16 mouse cellular contexts compared by ENCODE assay signal in the genomic region with DNA sequence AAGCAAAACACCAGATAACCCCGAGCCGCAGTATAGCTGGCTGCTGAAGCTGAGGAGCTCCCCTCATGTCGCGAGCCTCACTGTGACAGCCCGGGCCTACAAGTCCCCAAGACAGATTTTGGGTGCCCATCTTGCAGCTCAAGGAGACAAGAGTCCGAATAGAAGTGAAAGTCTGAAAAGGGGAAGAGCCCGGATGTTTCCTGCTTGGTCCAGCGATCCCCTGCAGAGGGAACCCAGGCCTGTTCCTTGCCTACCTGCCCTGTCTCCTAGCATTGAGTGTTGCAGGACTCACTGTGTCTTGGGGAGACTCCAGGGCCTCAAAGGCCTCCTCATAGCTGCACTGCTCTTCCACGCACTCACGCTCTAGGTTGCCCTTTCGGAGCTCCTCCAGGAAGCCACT. TPM values are rescaled to one million over a fixed set of nuclear protein-coding genes. Genes with fewer than 3 reads are reported as not detected.
DNase-seq lines count a peak whose midpoint lies in the region; ATAC-seq and TF ChIP-seq lines count a peak whose summit lies in the region.
"Had no signal": no experiment of that assay in that cellular context is flagged by ENCODE, and none has a peak within 500 bp of the region (broad histone marks: within the 10 kb centered on the region; RNA-seq: fewer than 3 reads in every experiment).

No protein-coding gene starts in this region.

- no peak for TF ChIP-seq CTCF in G1E (IDR thresholded peaks at IDR 0.05; ENCODE audit: low read depth, low read length)

- no peak overlapping the region for H3K4me2 ChIP-seq in heart, embryonic 11.5 days
- H3K4me2 ChIP-seq in liver, embryonic 16.5 days (ENCODE audit: low read depth, low read length), result peak overlapping the region; percentile 56
- no peak overlapping the region for H3K4me2 ChIP-seq in hindbrain, embryonic 14.5 days (replicated peaks)
- H3K4me2 ChIP-seq: forebrain, embryonic 15.5 days; heart, embryonic 13.5 days; midbrain, embryonic 15.5 days had no signal

- ATAC-seq in heart, embryonic 11.5 days (replicated peaks; ENCODE audit: insufficient number of reproducible peaks, low FRiP score, low TSS enrichment), result no peak
- ATAC-seq in G1E (ENCODE audit: extremely low read depth, insufficient number of reproducible peaks, low FRiP score, poor library complexity, severe bottlenecking), result no peak
- no peak for ATAC-seq in liver, embryonic 16.5 days (ENCODE audit: low read depth)
- no peak for ATAC-seq in hindbrain, embryonic 14.5 days (ENCODE audit: low FRiP score)
- ATAC-seq: forebrain, embryonic 15.5 days; midbrain, embryonic 15.5 days had no signal

- H3K36me3 ChIP-seq in heart, embryonic 10.5 days, result no peaks in the 10 kb centered on the region
- H3K36me3 ChIP-seq in heart, embryonic 11.5 days (ENCODE audit: control insufficient read depth, insufficient read depth, low read length), result no peaks in the 10 kb centered on the region
- no peaks in the 10 kb centered on the region for H3K36me3 ChIP-seq in G1E (replicated peaks)
- no peaks in the 10 kb centered on the region for H3K36me3 ChIP-seq in liver, embryonic 16.5 days (ENCODE audit: control insufficient read depth, insufficient read depth)
- no peaks in the 10 kb centered on the region for H3K36me3 ChIP-seq in hindbrain, embryonic 14.5 days (replicated peaks; ENCODE audit: control insufficient read depth, insufficient read depth)
- H3K36me3 ChIP-seq: forebrain, embryonic 15.5 days; heart, embryonic 13.5 days; hindbrain, embryonic 10.5 days; midbrain, embryonic 15.5 days had no signal

- H3K4me1 ChIP-seq in heart, embryonic 10.5 days, result peaks cover 19% of the 10 kb centered on the region
- no peaks in the 10 kb centered on the region for H3K4me1 ChIP-seq in heart, embryonic 11.5 days (ENCODE audit: control insufficient read depth, insufficient read depth, low read length)
- H3K4me1 ChIP-seq in G1E (ENCODE audit: insufficient read depth, low read depth, low read length), result peaks cover 66% of the 10 kb centered on the region
- H3K4me1 ChIP-seq in liver, embryonic 16.5 days (ENCODE audit: control insufficient read depth, low read depth, low read length), result peaks cover 23% of the 10 kb centered on the region
- H3K4me1 ChIP-seq in hindbrain, embryonic 14.5 days (replicated peaks; ENCODE audit: control insufficient read depth, insufficient read depth, low read length), result no peaks in the 10 kb centered on the region
- H3K4me1 ChIP-seq: forebrain, embryonic 15.5 days; heart, embryonic 13.5 days; midbrain, embryonic 15.5 days had no signal

- H3K27ac ChIP-seq in heart, embryonic 10.5 days, result peak overlapping the region; percentile 31; the same call in 1 of the 2 replicates
- no peak overlapping the region for H3K27ac ChIP-seq in heart, embryonic 11.5 days (ENCODE audit: low read depth, low read length)
- peak overlapping the region; percentile 35 for H3K27ac ChIP-seq in liver, embryonic 16.5 days (ENCODE audit: low read length)
- H3K27ac ChIP-seq in hindbrain, embryonic 14.5 days, result no peak overlapping the region
- H3K27ac ChIP-seq: forebrain, embryonic 15.5 days; heart, embryonic 13.5 days; hindbrain, embryonic 10.5 days; macrophage; midbrain, embryonic 15.5 days had no signal

- DNase-seq in heart, embryonic 10.5 days (ENCODE audit: low spot score), result no peak
- peak; percentile 23 for DNase-seq in A20 (ENCODE audit: low read depth, low spot score)
- DNase-seq in G1E (ENCODE audit: low spot score), result no peak
- DNase-seq in hindbrain, embryonic 14.5 days (ENCODE audit: low spot score), result no peak
- DNase-seq in ovary, adult 18-20 months (ENCODE audit: low spot score), result no peak
- DNase-seq: embryo, embryonic 11 days; gastrocnemius, postnatal 36 days; lung, adult 2 months had no signal

- H3K9me3 ChIP-seq in heart, embryonic 10.5 days, result no peaks in the 10 kb centered on the region
- no peaks in the 10 kb centered on the region for H3K9me3 ChIP-seq in heart, embryonic 11.5 days (replicated peaks; ENCODE audit: control insufficient read depth, low read length)
- H3K9me3 ChIP-seq in G1E (replicated peaks), result no peaks in the 10 kb centered on the region
- no peaks in the 10 kb centered on the region for H3K9me3 ChIP-seq in liver, embryonic 16.5 days (replicated peaks; ENCODE audit: control insufficient read depth, low read length)
- no peaks in the 10 kb centered on the region for H3K9me3 ChIP-seq in hindbrain, embryonic 14.5 days (ENCODE audit: control insufficient read depth, low read length)
- H3K9me3 ChIP-seq: forebrain, embryonic 15.5 days; heart, embryonic 13.5 days; hindbrain, embryonic 10.5 days; midbrain, embryonic 15.5 days had no signal

- H3K9ac ChIP-seq in heart, embryonic 11.5 days (ENCODE audit: low read depth, low read length), result no peak overlapping the region
- peak overlapping the region; percentile 59 for H3K9ac ChIP-seq in liver, embryonic 16.5 days (ENCODE audit: low read depth, low read length)
- no peak overlapping the region for H3K9ac ChIP-seq in hindbrain, embryonic 14.5 days
- H3K9ac ChIP-seq: forebrain, embryonic 15.5 days; heart, embryonic 13.5 days; midbrain, embryonic 15.5 days had no signal

- 82% methylated on average over 11 of the region's 11 CpGs for WGBS in heart, embryonic 10.5 days
- 76% methylated on average over 11 of the region's 11 CpGs for WGBS in heart, embryonic 11.5 days (ENCODE audit: insufficient replicate concordance)
- WGBS in liver, embryonic 16.5 days (ENCODE audit: insufficient replicate concordance), result 69% methylated on average over 11 of the region's 11 CpGs
- 88% methylated on average over 10 of the region's 11 CpGs for WGBS in hindbrain, embryonic 14.5 days

- H3K27me3 ChIP-seq in heart, embryonic 10.5 days (ENCODE audit: insufficient read depth, poor library complexity, severe bottlenecking), result no peaks in the 10 kb centered on the region
- H3K27me3 ChIP-seq in heart, embryonic 11.5 days (ENCODE audit: control insufficient read depth, insufficient read depth, low read length), result no peaks in the 10 kb centered on the region
- peaks cover 3% of the 10 kb centered on the region for H3K27me3 ChIP-seq in G1E (ENCODE audit: insufficient read depth, low read length)
- H3K27me3 ChIP-seq in liver, embryonic 16.5 days (ENCODE audit: control insufficient read depth, insufficient read depth, low read depth, low read length), result no peaks in the 10 kb centered on the region
- H3K27me3 ChIP-seq in hindbrain, embryonic 14.5 days (ENCODE audit: control insufficient read depth, insufficient read depth, low read length), result no peaks in the 10 kb centered on the region
- H3K27me3 ChIP-seq: forebrain, embryonic 15.5 days; heart, embryonic 13.5 days; midbrain, embryonic 15.5 days had no signal

- H3K4me3 ChIP-seq in heart, embryonic 10.5 days, result no peak overlapping the region
- H3K4me3 ChIP-seq in heart, embryonic 11.5 days (ENCODE audit: low read depth, low read length), result no peak overlapping the region
- H3K4me3 ChIP-seq in G1E (ENCODE audit: low read depth, low read length), result peak overlapping the region; percentile 60; the same call in 1 of the 2 replicates
- peak overlapping the region; percentile 49 for H3K4me3 ChIP-seq in liver, embryonic 16.5 days (ENCODE audit: low read depth, low read length)
- no peak overlapping the region for H3K4me3 ChIP-seq in hindbrain, embryonic 14.5 days (replicated peaks; ENCODE audit: low read length)
- H3K4me3 ChIP-seq: forebrain, embryonic 15.5 days; heart, embryonic 13.5 days; hindbrain, embryonic 10.5 days; midbrain, embryonic 15.5 days had no signal

RNA-seq across cellular contexts. Expression of a gene that starts 0.7 kb away (rescaled TPM):
- polyA plus RNA-seq in heart, embryonic 10.5 days (2016; fragmentation: Nextera tagmentation; extraction: Ambion mirVana), result 0.73 and 15.9 TPM in 2 replicates
- 0.34 and 3.0 TPM in 2 replicates for polyA plus RNA-seq in heart, embryonic 11.5 days (2014; fragmentation: Nextera tagmentation; extraction: Ambion mirVana)
- total RNA-seq in G1E (2014; fragmentation: Nextera tagmentation) (not detected in 2 replicates), G1E (2017) (0.06 and 0.11 TPM in 2 replicates)
- polyA plus RNA-seq in G1E (2012), result 0.09 TPM in 2 replicates
- 541 and 638 TPM in 2 replicates for polyA plus RNA-seq in liver, embryonic 16.5 days (2015; fragmentation: Nextera tagmentation; extraction: Ambion mirVana)
- 0.09 and 0.12 TPM in 2 replicates for polyA plus RNA-seq in hindbrain, embryonic 14.5 days (2014; fragmentation: Nextera tagmentation; extraction: Ambion mirVana)
- polyA plus RNA-seq: kidney, embryonic 14.5 days; macrophage had no signal

RNA-seq across cellular contexts. Expression of a gene that starts 14.1 kb away (rescaled TPM):
- 7.4 and 10.4 TPM in 2 replicates for polyA plus RNA-seq in heart, embryonic 10.5 days (2016; fragmentation: Nextera tagmentation; extraction: Ambion mirVana)
- 5.8 and 6.2 TPM in 2 replicates for polyA plus RNA-seq in heart, embryonic 11.5 days (2014; fragmentation: Nextera tagmentation; extraction: Ambion mirVana)
- total RNA-seq in G1E (2014; fragmentation: Nextera tagmentation) (9.5 and 9.9 TPM in 2 replicates), G1E (2017) (12.5 and 13.3 TPM in 2 replicates)
- 15.2 and 16.9 TPM in 2 replicates for polyA plus RNA-seq in G1E (2012)
- 2.5 and 3.3 TPM in 2 replicates for polyA plus RNA-seq in liver, embryonic 16.5 days (2015; fragmentation: Nextera tagmentation; extraction: Ambion mirVana)
- polyA plus RNA-seq in hindbrain, embryonic 14.5 days (2014; fragmentation: Nextera tagmentation; extraction: Ambion mirVana), result 4.8 and 8.5 TPM in 2 replicates

RNA-seq across cellular contexts. Expression of a gene that starts 14.2 kb away (rescaled TPM):
- 212 and 229 TPM in 2 replicates for polyA plus RNA-seq in heart, embryonic 10.5 days (2016; fragmentation: Nextera tagmentation; extraction: Ambion mirVana)
- polyA plus RNA-seq in heart, embryonic 11.5 days (2014; fragmentation: Nextera tagmentation; extraction: Ambion mirVana), result 186 and 191 TPM in 2 replicates
- total RNA-seq in G1E (2014; fragmentation: Nextera tagmentation) (53.1 and 61.5 TPM in 2 replicates), G1E (2017) (58.1 and 65.1 TPM in 2 replicates)
- polyA plus RNA-seq in G1E (2012), result 27.8 and 37.8 TPM in 2 replicates
- polyA plus RNA-seq in liver, embryonic 16.5 days (2015; fragmentation: Nextera tagmentation; extraction: Ambion mirVana), result 42.1 and 42.5 TPM in 2 replicates
- 88.3 and 89.8 TPM in 2 replicates for polyA plus RNA-seq in hindbrain, embryonic 14.5 days (2014; fragmentation: Nextera tagmentation; extraction: Ambion mirVana)

Comparison
In these comparisons a context has a peak if more than half of its experiments do, and no peak if none do; other contexts are left out.
1. H3K27ac ChIP-seq: peak in heart, embryonic 10.5 days (single experiment) and liver, embryonic 16.5 days (single experiment); none in heart, embryonic 11.5 days (single experiment) and hindbrain, embryonic 14.5 days (single experiment).
2. H3K4me3 ChIP-seq: peak in G1E (single experiment) and liver, embryonic 16.5 days (single experiment); none in heart, embryonic 10.5 days (single experiment), heart, embryonic 11.5 days (single experiment) and hindbrain, embryonic 14.5 days (single experiment).
3. RNA of a gene that starts 0.7 kb away (polyA plus RNA-seq): 541 to 638 TPM in liver, embryonic 16.5 days; 0.73 to 15.9 TPM in heart, embryonic 10.5 days, 0.34 to 3.0 TPM in heart, embryonic 11.5 days, 0.09 to 0.12 TPM in hindbrain, embryonic 14.5 days and 0.09 TPM in G1E; every median in the first group is over 10 times any median in the second.